Mouse (Mus musculus): ENCODE results near the gene Zfp536.

GRCm38 (mm10) chr7:37809001-37809400 is 35.6 kb upstream of the Zfp536 start:
- TF ChIP-seq CTCF (IDR thresholded peaks at IDR 0.05; ENCODE audit: borderline replicate concordance, control insufficient read depth, extremely low read depth, insufficient read depth, low read length, poor library complexity) (no peak), POLR2A (IDR thresholded peaks at IDR 0.05; ENCODE audit: control insufficient read depth, extremely low read depth, insufficient read depth, low read length, poor library complexity) (no peak)

Measured in thymus, adult 2 months (tissue).